In genomic region chr8:120795944-120796635, GRCm38 (mm10) we compare ENCODE assay signal across 9 mouse cellular contexts. TPM values are rescaled to one million over a fixed set of nuclear protein-coding genes. Genes with fewer than 3 reads are reported as not detected.
DNase-seq lines count a peak whose midpoint lies in the region; ATAC-seq and TF ChIP-seq lines count a peak whose summit lies in the region.
"Had no signal": no experiment of that assay in that cellular context is flagged by ENCODE, and none has a peak within 500 bp of the region (broad histone marks: within the 10 kb centered on the region; RNA-seq: fewer than 3 reads in every experiment).

No protein-coding gene starts in this region.

- POLR2A ChIA-PET in Patski (lab: Charles Lee): interaction anchor here (0.7 to 1.1 kb wide), 2 partner anchors 23 to 117 kb away, joined by 3 read pairs; no protein-coding TSS in a partner anchor

- H3K9me3 ChIP-seq in hindbrain, embryonic 16.5 days (ENCODE audit: control insufficient read depth, low read length): no peaks in the 10 kb centered on the region
- H3K9me3 ChIP-seq: megakaryocyte, embryonic 14.5 days had no signal

- no peaks in the 10 kb centered on the region; the same call in 1 of the 2 replicates for H3K4me1 ChIP-seq in hindbrain, embryonic 16.5 days (ENCODE audit: control insufficient read depth, insufficient read depth, low read depth, low read length)

- TF ChIP-seq CTCF in Patski (IDR thresholded peaks at IDR 0.05): no peak

- H3K9ac ChIP-seq in hindbrain, embryonic 16.5 days (ENCODE audit: low read depth, low read length): no peak overlapping the region

- peak; percentile 4 for DNase-seq in Patski (ENCODE audit: low read depth, low spot score)
- peak; percentile 83 to 90 for DNase-seq in cerebellum, postnatal 14 days
- peak; percentile 71 to 76 for DNase-seq in frontal cortex, postnatal 36 days (ENCODE audit: low spot score in 2 of 2)
- DNase-seq in layer of hippocampus, postnatal 36 days: peak; percentile 64 to 76
- peak; percentile 82 to 89 for DNase-seq in lung, postnatal 4 days
- DNase-seq in right cerebral cortex, adult 18-20 months: peak; percentile 66
- DNase-seq in urinary bladder, adult 18-20 months (ENCODE audit: low spot score in 2 of 2): peak; percentile 70 to 73

- CTCF ChIA-PET in Patski (lab: Charles Lee): interaction anchor here (0.9 to 7.9 kb wide), 6 partner anchors 15 to 122 kb away, joined by 3 to 61 read pairs (median 4); partner anchors contain the start of gene Irf8

- peaks cover 23% of the 10 kb centered on the region for H3K27me3 ChIP-seq in Patski
- H3K27me3 ChIP-seq in hindbrain, embryonic 16.5 days (replicated peaks; ENCODE audit: control insufficient read depth, insufficient read depth, low read length): 0 out of 2 replicates have a peak, but pooled peaks cover 2% of the 10 kb centered on the region

- in situ Hi-C loops in Patski (cut with MboI; ENCODE audit: low pct_unique_long_range_greater_than_20kb): no loop called here

- no peak overlapping the region for H3K27ac ChIP-seq in hindbrain, embryonic 16.5 days (ENCODE audit: low read depth, low read length)

- H3K4me3 ChIP-seq in hindbrain, embryonic 16.5 days (ENCODE audit: low read length): no peak overlapping the region

- no peak overlapping the region for H3K4me2 ChIP-seq in hindbrain, embryonic 16.5 days (ENCODE audit: low read length)

- 48% methylated on average over 9 of the region's 9 CpGs for WGBS in hindbrain, embryonic 16.5 days

- peak; percentile 18 for ATAC-seq in Patski
- peak; percentile 79 for ATAC-seq in hindbrain, embryonic 16.5 days

- H3K36me3 ChIP-seq in hindbrain, embryonic 16.5 days (ENCODE audit: control insufficient read depth, insufficient read depth, low read length): no peaks in the 10 kb centered on the region

RNA-seq across cellular contexts. Expression of gene Irf8, which starts 59.9 kb away (rescaled TPM):
- polyA plus RNA-seq in Patski (2021): 0.44 TPM
- polyA plus RNA-seq in hindbrain, embryonic 16.5 days (2015; fragmentation: Nextera tagmentation; extraction: Ambion mirVana): 4.2 and 4.8 TPM in 2 replicates
- 1 to 10 TPM; 4.7 to 5.2 TPM for total RNA-seq in layer of hippocampus, postnatal 36 days (2021)

Comparison
In these comparisons a context has a peak if more than half of its experiments do, and no peak if none do; other contexts are left out.
1. DNase-seq: peak in every context shown above with its lines; median percentile 86 in cerebellum, postnatal 14 days; 86 in lung, postnatal 4 days; 74 in frontal cortex, postnatal 36 days; 72 in urinary bladder, adult 18-20 months; 70 in layer of hippocampus, postnatal 36 days; 66 in right cerebral cortex, adult 18-20 months; 4 in Patski.